Mouse (Mus musculus): ENCODE measurements around the gene Ank3.

- TF ChIP-seq CTCF (IDR thresholded peaks at IDR 0.05; ENCODE audit: extremely low read depth, insufficient read length, insufficient replicate concordance, low read depth, low read length) (no peak), POLR2A (IDR thresholded peaks at IDR 0.05; ENCODE audit: low read depth, low read length) (no peak)
Measured at GRCm38 (mm10) chr10:69742528-69742927, 344.0 kb downstream of the Ank3 start.
